Mouse (Mus musculus) heart, postnatal 10 days (tissue): Measurements from ENCODE around the gene Cyp3a13. TPM values are rescaled to one million over a fixed set of nuclear protein-coding genes. Genes with fewer than 3 reads are reported as not detected.
"Not testable (repeated sequence)": the region's sequence is repeated elsewhere in the genome, so short reads cannot be mapped to it uniquely, and the experiment has no call there.

Experiments used
- DNase-seq, 2 experiments: peaks; one replicate each; pipeline ENCODE4 v3.0.0; 2021
- intact Hi-C: fragments of 180-260 bp; cut with DNase I; formaldehyde crosslinking; loops from one replicate; pipeline ENCODE4 v1.15.1; 2025
- total RNA-seq, 2 experiments: library from RNA; stranded (reverse); gene quantifications; 2 replicates each; pipeline ENCODE4 v1.2.3; 2021

Gene Cyp3a13
- under 1 TPM; 0.17 to 0.22 TPM for total RNA-seq

DNA sequence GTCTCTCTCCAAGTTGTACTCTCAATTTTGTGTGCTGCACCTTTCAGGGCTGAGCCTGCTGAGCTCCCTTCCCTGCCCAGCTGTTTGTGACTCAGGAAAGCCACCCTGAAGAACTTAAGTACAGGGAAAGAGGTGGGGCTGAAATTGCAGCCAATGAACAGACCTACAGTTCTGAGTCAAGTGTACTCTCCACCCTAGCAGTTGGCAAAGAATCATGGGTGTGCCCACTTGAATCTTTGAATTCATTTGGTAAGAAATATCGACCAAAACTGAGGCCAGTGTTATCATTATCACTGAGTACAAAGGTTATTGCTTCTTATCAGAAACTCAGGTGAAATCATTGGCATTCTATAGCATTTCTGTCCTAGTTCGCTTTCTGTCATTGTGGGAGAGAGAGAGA is at the start of gene Cyp3a13:
Cyp3a13 (minus strand) TSS at position 88 of the 400 bp plus-strand sequence.
- no peak for DNase-seq
- intact Hi-C loops: no loop called here

DNA sequence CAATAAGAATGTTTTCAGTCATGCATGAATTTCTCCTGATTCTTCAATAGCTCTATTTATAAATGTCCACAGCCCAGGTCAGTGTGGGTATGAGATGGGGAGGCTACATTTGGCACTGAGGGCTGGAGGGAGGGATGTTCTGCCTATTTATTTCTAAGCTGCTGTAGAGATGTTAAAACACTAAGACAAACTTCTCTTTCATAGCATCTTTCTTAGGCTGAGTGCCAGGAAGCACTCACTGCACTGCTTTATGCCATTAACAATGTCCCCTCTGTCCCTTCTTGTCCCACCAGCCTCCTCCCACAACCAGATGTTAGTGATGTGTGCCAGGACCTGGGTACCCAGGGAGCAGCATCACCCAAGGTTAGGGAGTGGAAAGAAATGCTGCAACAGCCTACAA is 45.1 kb upstream of the Cyp3a13 start:
- DNase-seq: no peak
- intact Hi-C loops: no loop called here

DNA sequence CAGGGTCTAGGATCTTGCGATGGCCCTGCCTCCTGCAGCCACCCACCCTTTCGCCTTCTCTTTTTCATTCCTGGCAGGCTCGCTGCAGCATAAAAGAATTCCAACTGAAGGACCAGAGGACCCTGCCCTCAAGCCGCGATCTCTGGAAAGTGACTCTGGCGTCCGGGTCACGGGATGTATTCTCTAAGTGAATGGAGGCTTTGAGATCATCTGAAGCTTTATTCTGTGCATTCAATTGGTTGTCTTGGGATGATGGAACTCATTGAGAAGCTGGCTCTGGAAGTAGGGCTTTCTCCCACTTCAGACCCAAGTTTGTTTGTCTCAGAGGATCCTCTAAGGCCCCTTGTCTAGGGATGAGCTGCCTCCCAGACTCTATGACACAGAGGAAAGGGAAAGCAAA is 41.5 kb upstream of the Cyp3a13 start, which contains the start of gene Gjc3:
Gjc3 (minus strand) TSS at position 154 of the 400 bp plus-strand sequence.
- intact Hi-C loops: no loop called here
- no peak for DNase-seq

DNA sequence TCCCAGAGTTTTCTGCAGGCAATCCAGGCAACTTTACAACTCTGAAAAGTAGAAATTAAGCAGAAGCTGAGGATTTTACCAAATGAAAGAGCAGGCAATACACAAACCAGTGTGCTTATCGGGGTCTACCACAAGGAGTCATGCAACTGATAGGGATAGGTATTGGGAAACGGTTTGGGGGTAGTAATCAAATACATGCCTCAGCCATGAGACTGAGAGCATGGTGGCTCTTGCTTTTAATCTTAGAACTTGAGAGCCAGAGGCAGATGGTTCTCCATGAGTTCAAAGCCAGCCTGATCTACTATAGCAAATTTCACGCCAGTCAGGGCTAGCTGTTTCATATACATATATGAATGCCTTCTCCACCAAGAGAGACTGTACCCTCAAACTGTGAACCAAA is 35.0 kb upstream of the Cyp3a13 start:
- no peak for DNase-seq
- intact Hi-C loops: loop anchor here (5.0 kb wide), 1 partner anchor 149 kb away; no protein-coding TSS in a partner anchor

DNA sequence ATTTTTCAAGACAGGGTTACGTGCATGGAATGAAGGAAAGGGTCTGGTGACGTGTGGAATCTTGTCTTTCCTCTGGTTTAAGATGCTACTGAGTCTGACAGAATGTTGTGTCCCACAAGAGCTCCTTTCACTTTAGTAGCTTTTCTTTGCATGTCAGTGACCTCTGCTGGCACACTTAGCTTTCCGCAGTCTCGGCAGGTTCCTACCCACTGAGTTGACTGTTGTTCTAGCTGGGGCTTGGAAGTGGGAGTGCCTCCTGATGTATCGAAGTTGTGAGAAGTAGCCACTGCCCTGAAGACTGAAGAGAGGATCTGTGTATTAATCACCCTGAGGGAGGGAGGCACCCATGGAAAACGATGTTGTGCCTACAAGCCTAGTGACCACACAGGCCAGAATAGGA is 29.8 kb upstream of the Cyp3a13 start:
- DNase-seq: peak; percentile 22 to 45
- intact Hi-C loops: loop anchor here (5.0 kb wide), 2 partner anchors 64 to 159 kb away; no protein-coding TSS in a partner anchor

DNA sequence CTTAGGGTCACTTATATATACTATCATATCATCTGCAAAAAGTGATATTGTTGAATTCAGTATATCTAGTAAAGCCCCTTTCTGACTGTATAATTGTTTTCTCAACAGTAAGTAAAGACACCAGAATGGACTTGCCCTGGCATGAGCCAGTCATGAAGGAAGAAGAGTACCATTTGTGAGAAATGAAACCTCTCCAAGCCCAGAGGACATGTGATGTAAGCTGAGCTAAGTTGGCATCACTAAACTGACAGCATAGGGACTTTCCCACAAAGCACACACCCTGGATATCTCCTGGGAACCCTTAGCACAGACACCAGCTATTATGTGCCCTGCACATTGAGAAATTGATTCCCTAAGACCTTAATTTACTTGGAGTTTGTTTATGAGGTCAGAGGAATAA is 25.9 kb upstream of the Cyp3a13 start:
- no peak for DNase-seq
- intact Hi-C loops: no loop called here

DNA sequence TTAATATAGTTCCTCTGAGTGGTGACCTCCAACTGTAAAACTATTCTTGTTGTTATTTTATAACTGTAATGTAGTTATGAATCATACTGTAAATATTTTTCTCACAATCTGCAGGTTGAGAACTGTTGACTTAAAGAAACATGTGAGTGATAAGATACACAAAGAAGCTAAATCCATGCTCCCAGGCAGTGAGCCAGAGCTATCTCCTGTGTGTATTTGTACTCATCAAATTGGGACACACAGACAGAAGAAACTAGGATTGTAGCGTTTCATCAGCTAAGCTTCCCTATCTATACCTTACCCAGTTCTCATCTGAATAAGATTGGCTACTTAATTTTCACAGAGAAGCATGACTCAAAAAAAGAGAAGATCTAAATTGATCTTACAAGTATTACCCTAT is 21.7 kb upstream of the Cyp3a13 start:
- no peak for DNase-seq
- intact Hi-C loops: no loop called here

DNA sequence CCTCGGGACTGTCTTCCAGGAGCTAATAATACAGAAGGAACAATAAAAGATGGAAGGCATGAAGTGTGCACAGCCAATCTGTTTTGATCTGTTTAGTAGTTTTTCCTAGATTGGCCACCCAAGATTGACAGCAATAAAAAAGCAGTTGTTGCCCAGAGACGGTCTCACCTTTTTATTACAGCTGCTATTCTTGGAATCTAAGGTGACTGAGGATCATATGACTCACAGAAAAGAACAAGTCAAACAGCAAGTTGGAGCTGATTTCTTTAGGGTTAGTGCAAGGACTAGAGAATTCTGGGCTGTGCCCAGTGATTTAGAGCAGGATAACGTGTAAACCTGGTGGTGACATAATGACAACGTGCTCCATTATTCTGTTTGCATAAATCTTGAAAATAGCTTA is 19.5 kb upstream of the Cyp3a13 start:
- no peak for DNase-seq
- intact Hi-C loops: no loop called here

DNA sequence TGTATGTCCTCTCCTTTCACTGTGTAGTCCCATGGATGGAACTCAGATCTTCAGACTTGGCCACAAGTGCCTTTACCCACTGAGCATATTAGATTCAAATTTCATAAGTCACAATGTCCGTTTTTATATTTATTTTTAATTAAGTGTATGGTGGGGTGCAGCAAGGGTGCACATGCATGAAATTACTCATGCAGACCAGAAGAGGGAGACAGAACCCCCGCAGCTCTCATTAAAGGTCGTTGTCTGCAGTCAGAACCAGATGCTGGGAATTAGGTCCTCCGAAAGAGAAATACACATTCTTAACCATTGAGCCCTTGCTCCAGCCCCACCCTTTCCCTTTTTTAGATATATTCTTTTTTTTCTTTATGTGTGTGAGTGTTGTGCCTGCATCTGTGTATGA is 15.8 kb upstream of the Cyp3a13 start:
- DNase-seq: no peak
- intact Hi-C loops: no loop called here

DNA sequence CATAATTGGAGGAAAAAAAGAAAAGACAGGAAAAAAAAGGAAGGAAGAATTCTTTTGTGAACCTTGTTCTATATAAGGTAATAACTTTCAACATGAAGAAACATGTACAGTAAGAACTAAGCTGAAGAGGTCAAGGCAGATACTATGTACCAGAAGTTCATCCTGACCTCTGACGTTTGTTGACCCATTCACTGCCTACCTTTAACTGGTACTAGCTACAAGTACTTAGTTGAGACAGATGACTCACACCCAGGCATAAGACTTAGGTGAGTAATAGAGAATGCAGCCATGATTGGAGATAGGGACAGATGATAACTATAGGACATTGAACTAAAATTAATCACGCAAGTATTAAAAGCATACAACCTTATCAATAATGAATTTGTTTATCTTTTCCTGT is 15.1 kb upstream of the Cyp3a13 start:
- DNase-seq: no peak
- intact Hi-C loops: no loop called here

DNA sequence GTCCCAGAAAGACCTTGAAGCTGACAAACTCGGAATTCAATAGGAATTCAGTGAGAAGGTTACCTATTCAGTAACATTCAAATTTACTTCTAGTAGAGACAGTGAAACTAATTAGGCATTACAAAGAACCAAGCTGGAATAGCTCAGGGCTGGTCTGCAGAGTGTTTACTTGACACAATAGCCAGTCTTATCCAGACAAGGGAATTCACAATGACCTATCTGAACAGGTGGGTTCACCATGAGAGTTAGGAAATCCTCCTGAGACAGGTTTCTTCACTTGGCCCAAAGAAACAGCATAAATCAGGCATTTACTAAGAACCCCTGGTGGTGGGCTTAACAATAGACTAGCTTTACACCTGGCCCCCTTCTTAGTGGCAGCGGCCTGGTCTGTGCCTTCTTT is 12.5 kb upstream of the Cyp3a13 start:
- intact Hi-C loops, DNase-seq: not testable (repeated sequence)

DNA sequence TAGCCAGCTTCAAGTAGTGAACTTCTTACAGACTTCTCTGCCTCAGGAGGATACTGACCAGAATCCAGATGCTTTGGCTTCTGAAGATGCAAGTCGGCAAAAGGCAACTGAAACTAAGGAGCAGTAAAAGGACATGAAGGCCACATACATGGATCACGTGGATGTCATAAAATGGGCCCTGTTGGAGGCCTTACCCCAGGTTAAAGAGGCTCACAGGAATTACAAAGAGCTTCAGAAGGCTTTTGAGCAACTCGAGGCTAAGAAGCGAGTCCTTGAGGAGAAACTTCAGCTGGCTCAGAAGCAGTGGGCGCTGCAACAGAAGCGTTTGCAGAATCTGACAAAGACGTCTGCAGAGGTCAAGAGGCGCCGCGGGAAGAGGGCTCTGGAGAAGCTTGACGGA is 7.0 kb upstream of the Cyp3a13 start:
- intact Hi-C loops: no loop called here

DNA sequence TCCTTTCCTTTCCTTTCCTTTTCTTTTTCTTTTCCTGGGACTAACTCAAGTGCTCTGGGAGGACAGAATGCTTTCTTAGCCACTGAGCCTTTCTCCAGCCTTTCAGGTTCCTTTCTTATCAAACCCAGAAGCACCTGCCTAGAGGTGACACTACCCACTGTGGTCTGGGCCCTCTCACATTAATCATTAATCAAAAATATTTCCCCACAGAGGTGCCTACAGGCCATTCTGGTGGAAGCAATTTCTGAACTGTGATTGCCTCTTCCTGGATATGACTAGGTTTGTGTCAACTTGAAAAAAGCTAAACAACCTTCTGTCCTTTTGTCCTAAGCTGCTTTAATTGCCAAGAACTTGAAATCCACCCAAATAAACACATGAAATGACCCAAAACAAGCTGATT is 752 bp upstream of the Cyp3a13 start:
- intact Hi-C loops: no loop called here
- DNase-seq: no peak

More for the DNA sequence above, 7.0 kb upstream of the Cyp3a13 start:
- no peak for DNase-seq

DNA sequence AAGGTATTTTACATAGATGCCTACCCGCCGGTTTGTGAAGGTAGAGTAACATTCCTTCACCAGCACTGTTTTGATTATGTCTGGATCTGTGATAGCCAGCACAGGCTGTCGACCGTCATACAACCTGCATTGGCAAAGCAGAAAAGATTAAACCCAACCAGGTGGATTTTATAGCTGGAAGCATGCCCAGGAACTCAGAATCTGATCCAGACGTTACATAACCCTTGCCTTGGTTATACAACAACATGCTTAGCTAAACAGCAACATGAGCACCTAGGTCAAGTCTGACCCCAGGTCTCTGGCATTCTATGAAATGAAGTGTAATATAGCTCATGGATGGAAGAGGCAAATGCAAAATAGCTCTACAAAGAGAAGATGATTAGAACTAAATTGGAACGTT is 5.9 kb downstream of the Cyp3a13 start:
- intact Hi-C loops: no loop called here
- no peak for DNase-seq

DNA sequence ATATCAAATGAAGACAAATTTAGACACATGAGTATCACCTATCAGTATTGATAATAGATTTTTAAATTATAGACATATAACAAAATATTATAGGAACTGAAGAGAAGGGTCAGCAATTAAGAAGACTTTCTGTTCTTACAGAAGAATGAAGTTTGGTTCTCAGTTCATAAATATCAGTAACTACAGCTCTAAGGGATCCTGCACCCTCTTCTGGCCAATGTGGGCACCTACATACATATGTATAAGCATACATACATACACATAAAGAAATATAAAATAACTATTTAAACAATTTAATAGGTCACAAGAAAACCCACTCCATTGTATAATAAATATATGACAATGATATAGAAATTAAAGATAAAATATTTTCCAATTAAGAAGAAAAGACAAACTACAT is 6.9 kb downstream of the Cyp3a13 start:
- intact Hi-C loops: no loop called here
- DNase-seq: no peak

DNA sequence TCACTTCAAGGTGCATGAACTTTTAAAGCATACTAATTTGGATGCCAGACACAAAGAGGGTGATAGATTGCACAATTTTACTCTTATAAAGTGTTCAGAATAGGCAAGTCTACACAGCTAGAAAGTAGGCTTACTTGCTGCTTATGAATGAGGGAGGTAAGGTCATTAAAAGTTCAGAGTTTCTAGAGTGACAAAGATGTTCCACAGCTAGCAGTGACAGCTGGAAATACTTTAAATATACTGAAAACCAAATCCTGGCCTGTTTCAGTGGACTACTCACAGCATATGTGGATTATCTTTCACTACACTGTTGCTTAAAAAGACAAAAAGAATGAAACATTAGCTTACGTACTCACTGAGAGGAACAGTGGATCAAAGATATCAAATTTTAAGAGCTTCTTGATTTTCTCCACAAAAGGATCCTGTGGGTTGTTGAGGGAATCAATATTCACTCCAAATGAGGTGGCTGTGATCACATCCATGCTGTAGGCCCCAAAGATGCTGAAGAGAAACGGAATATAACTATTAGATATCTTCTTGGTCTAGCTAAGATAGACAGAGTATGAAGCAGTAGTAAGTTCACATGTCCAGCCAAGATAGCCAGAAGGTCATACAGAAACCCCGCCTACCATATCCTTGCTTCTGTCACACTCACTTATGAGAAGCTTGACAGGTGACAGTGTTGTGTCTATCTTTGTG is 11.7 kb downstream of the Cyp3a13 start:
- intact Hi-C loops: no loop called here
- no peak for DNase-seq

DNA sequence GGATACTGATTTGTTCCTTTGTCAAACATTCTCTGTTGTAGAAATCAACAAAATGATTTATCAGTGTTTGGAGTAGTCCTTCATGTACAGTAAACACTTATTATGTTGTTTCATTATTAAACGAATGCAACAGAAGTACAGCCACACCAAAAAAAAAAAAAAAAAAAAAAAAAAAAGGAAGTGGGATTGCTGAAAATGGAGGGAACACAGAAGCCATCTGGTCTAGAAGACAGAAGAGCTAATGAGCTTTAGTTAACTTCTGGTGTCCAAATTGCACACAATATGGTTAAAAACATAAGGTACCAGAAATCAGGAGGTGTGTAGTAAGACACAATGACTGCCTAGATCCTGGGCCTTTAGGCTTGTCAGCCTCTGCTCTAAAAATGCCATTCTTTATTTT is 23.6 kb downstream of the Cyp3a13 start:
- intact Hi-C loops: no loop called here
- DNase-seq: no peak

DNA sequence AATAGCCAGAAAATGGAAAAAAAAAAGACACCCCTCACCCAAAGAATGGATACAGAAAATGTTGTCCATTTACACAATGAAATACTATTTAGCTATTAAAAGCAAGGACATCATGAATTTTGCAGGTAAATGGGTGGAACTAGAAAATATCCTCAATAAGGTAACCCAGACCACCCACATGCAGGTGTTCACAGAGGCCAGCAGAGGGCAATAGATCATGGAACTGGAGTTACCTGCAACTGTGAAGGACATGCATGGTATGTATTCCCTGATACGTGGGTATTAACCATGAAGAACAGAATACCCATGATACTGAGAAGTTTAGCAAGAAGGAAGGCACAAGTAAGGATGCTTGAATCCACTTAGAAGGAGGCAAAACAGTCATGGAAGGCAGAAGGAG is 28.5 kb downstream of the Cyp3a13 start:
- intact Hi-C loops: no loop called here
- DNase-seq: no peak

DNA sequence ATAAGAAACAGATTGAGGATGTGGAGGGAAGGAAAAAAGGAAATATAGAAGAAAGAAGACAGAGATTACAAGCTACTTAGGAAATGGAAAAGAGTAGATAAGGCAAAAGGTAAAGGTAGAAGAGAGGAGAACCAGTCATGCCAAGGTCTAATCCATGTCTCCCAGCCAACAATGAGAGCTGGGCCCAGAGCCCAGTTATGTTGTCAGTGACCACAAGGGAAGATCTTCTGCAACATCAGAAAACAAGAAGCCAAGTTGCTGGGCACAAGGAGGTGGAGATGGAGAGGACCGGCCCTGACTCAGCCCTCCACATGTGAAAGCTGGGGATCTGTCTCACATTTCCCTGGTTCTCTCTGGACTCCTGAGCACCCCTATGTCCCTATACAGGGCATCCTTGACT is 33.8 kb downstream of the Cyp3a13 start:
- intact Hi-C loops: loop anchor here (5.0 kb wide), 4 partner anchors 65 to 270 kb away; partner anchors contain the start of gene Zfp113
- no peak for DNase-seq

DNA sequence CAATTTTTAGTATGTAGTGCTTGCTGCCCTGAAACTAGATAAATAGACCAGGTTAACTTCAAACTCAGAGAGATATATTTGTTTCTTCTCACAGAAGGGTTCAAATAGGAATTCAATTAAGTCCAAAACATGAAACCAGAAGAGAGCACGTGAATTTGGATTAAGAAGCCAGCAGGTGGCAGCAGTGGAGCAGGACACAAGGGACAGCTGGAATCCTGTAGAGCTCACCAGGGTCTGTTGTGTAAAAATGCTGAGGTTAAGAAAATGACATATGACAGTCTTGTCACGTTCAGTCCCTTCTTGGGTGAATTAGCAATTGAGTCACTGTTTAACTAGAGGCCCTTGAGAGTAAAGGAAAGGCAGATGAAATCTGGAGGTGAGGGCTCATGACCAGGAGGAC is 35.5 kb downstream of the Cyp3a13 start:
- DNase-seq: peak; percentile 45 to 74
- intact Hi-C loops: loop anchor here (5.0 kb wide), 4 partner anchors 66 to 271 kb away; partner anchors contain the start of gene Zfp113

DNA sequence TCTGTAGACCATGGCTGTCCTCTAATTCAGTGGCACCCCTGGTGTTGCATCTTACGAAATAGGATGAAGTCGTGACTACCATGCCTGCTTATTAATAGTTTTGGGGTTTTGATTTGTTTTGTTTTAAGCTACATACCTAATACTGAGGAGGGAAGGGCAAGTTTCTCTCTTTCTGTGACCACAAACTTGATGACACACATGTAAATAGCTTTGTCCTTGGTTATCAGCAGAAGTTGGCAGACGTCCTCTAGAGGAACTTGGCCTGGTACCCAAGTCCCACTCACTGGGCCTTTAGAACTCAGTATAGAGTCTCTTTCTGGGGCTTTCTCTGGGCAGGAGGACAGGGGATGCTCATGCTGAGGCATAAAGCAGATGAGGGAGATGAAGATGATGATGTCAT is 38.1 kb downstream of the Cyp3a13 start:
- DNase-seq: peak in 1 of 2 experiments; percentile 10
- intact Hi-C loops: no loop called here

DNA sequence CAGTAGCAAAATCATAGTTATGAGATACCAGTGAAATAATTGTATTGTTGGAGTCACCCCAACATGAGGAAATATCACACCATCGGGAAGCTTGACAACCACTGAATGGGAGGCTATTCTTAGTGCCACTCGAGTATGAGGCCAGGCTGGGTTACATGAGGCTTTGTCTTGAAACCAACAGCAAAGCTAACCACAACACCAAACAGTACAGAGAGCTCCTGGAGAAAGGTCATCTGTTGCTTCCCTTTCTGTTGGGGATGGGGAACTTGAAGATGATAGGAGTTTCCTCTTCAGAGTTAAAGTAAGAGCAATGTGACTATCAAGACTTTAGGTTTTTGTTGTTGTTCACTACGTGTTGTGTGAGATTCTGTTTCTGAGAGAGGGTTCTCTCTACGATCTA is 38.5 kb downstream of the Cyp3a13 start:
- DNase-seq: no peak
- intact Hi-C loops: no loop called here

DNA sequence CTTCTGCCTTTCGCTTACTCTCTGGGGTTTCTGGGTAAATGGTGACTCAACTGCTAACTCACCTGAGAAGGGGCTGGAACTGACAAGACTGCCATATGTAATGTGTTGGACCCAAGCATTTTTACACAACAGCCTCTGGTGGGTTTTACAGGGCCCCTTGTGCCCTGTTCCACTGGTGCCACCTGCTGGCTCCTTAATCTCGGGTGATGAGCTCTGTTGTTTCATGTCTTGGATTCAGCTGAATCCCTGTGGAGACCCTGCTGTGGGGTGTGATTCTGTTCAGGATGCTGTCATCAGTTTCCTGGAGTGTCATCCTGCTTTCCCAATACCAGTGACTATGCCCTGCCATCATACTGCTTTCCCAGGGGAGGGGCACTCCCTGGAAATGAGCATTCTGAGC is 43.6 kb downstream of the Cyp3a13 start:
- intact Hi-C loops: loop anchor here (1.0 to 2.0 kb wide), 2 partner anchors 84 to 87 kb away; no protein-coding TSS in a partner anchor

More for the DNA sequence above, 43.6 kb downstream of the Cyp3a13 start:
- DNase-seq: peak; percentile 40 to 47
